Mouse (Mus musculus) heart, postnatal 0 days (tissue): ENCODE results near the gene Dnal4. TPM values are rescaled to one million over a fixed set of nuclear protein-coding genes. Genes with fewer than 3 reads are reported as not detected.

Experiments used
- ATAC-seq: fragments of 200-750 bp; cut with Nextera tagmentation; 2 replicates; pipeline ENCODE4 v1.8.0; 2017; ENCODE audit warnings: low read depth, moderate number of reproducible peaks, moderate library complexity; ENCODE audit not compliant: insufficient read depth
- DNase-seq: peaks from one replicate; pipeline ENCODE4 v3.0.0-alpha.2; 2016; ENCODE audit warnings: low spot score
- H3K27ac ChIP-seq: fragments of 300-500 bp; sonication (generic); 2 replicates; pipeline ENCODE4 v1.5.1; 2014; ENCODE audit warnings: low read depth, mild to moderate bottlenecking
- H3K27me3 ChIP-seq: fragments of 300-500 bp; sonication (generic); 2 replicates; pipeline ENCODE4 v1.6.1; 2014; ENCODE audit warnings: low read length, mixed read lengths; ENCODE audit not compliant: control insufficient read depth, insufficient read depth
- H3K36me3 ChIP-seq: fragments of 300-500 bp; sonication (generic); replicated peaks from 2 replicates; pipeline ENCODE4 v1.6.1; 2014; ENCODE audit warnings: low read length, mixed read lengths; ENCODE audit not compliant: control insufficient read depth, insufficient read depth
- H3K4me1 ChIP-seq: fragments of 300-500 bp; sonication (generic); 2 replicates; pipeline ENCODE4 v1.6.1; 2014; ENCODE audit warnings: antibody characterized with exemption; ENCODE audit not compliant: control insufficient read depth, insufficient read depth
- H3K4me2 ChIP-seq: fragments of 300-500 bp; sonication (generic); 2 replicates; pipeline ENCODE4 v1.6.1; 2014; ENCODE audit warnings: low read depth, mild to moderate bottlenecking, low read length, moderate library complexity
- H3K4me3 ChIP-seq: fragments of 300-500 bp; sonication (generic); 2 replicates; pipeline ENCODE4 v1.5.1; 2014; ENCODE audit warnings: low read depth, low read length
- H3K9ac ChIP-seq: fragments of 300-500 bp; sonication (generic); replicated peaks from 2 replicates; pipeline ENCODE4 v1.6.1; 2014; ENCODE audit warnings: low read depth, low read length, mixed read lengths
- H3K9me3 ChIP-seq: fragments of 300-500 bp; sonication (generic); replicated peaks from 2 replicates; pipeline ENCODE4 v1.6.1; 2016; ENCODE audit warnings: low read length; ENCODE audit not compliant: control insufficient read depth
- CTCF ChIP-seq: IDR thresholded peaks from 2 replicates; pipeline ENCODE4 v1.5.1; 2016; ENCODE audit warnings: antibody characterized with exemption, control low read depth, low read depth
- EP300 ChIP-seq: IDR thresholded peaks from 2 replicates; pipeline ENCODE4 v1.6.1; 2016; ENCODE audit warnings: antibody characterized with exemption, low read depth
- WGBS: fragments of 180-500 bp; shearing (Covaris S2); extraction: QIAGEN DNeasy Blood & Tissue Kit; methylation state at CpG from one replicate; pipeline ENCODE4 v1.1.7; 2014; 5-methylcytosine and 5-hydroxymethylcytosine counted together
- polyA plus RNA-seq: library from polyadenylated mRNA; unstranded; fragments of >200 nt; fragmentation: Nextera tagmentation; extraction: Ambion mirVana; gene quantifications from 2 replicates; pipeline ENCODE4 v1.2.1, GENCODE M21; 2015
- total RNA-seq: library from RNA; depleted of rRNA; stranded (reverse); fragments of >200 nt; gene quantifications from 2 replicates; pipeline ENCODE4 v1.2.3, GENCODE M21; 2014; ENCODE audit warnings: low replicate concordance; rRNA removed

Dnal4 gene
- total RNA-seq (25.9 and 35.5 TPM in 2 replicates), polyA plus RNA-seq (35.5 and 38.9 TPM in 2 replicates)

DNA sequence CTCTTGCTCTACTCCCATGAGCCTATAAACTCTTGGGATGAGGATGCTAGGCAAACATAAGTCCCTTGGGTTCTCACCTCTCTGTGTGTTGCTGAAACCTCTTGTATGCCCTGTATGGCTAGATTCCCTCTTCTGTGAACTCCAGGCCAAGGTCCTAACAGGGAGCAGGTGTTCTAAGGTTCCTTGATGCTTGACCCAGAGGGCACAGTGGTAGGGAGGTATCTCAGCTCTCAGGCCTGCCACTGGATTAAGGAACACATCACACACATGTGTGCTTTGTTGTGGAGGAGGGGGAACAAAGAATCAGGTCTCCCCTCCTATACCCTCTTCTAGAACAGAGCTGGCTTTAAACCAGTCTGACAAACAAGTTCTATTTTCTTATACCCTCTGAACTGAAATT is at the start of gene Dnal4:
Dnal4 (minus strand) TSS at position 101 of the 400 bp plus-strand sequence.
- ATAC-seq (no peak), DNase-seq (no peak)
- H3K27ac ChIP-seq = no peak within 1 kb of the TSS
- H3K4me2 ChIP-seq = no peak within 1 kb of the TSS
- no peaks in the 10 kb centered on the region for H3K36me3 ChIP-seq
- no peak for TF ChIP-seq EP300
- TF ChIP-seq CTCF = no peak
- no peak within 1 kb of the TSS for H3K9ac ChIP-seq
- peaks cover 10% of the 10 kb centered on the region; the same call in 1 of the 2 replicates for H3K4me1 ChIP-seq
- H3K9me3 ChIP-seq = no peaks in the 10 kb centered on the region
- no peak within 1 kb of the TSS for H3K4me3 ChIP-seq
- no peaks in the 10 kb centered on the region for H3K27me3 ChIP-seq

DNA sequence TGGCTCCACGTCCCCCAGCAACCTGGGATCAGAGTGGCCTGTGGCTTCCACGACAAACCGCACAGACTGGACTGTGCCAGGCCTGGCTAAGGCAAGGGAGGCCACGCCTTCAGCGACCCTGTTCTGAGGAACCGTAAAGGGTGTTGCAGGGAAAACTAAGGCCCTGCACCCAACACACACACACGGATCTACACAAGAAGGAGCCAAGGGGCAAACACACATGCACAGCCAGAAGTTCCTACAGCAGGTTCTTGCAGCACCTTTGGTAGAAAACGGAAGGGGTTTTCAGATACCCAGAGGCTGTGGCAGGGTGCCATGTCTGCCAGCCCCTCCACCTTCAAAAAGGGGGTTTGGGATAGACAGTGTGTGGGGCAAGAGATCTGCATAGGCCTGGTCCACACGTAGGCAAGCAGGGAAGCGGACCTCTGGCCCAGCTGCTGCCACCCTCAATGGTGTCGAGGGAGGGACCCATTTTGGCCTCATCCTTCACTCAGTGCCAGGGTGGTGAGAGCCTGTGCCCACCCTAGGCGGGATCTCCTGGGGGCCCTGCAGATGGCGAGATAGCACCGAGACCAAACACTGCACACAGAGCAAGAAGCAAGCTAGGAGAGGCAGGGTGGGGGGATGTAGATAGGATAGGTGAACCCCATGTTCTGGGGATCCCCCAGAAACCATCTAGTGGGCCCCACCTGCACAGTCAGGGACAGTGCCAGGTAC is 49.6 kb upstream of the Dnal4 start:
- Histone ChIP-seq H3K4me2 (no peak overlapping the region), H3K4me1 (peaks cover 8% of the 10 kb centered on the region; the same call in 1 of the 2 replicates), H3K9me3 (no peaks in the 10 kb centered on the region), H3K9ac (no peak overlapping the region), H3K36me3 (peaks cover 38% of the 10 kb centered on the region), H3K4me3 (no peak overlapping the region), H3K27ac (no peak overlapping the region), H3K27me3 (no peaks in the 10 kb centered on the region)
- no peak for ATAC-seq
- TF ChIP-seq CTCF (no peak), EP300 (no peak)
- WGBS = 85% methylated on average over 14 of the region's 14 CpGs
- no peak for DNase-seq

DNA sequence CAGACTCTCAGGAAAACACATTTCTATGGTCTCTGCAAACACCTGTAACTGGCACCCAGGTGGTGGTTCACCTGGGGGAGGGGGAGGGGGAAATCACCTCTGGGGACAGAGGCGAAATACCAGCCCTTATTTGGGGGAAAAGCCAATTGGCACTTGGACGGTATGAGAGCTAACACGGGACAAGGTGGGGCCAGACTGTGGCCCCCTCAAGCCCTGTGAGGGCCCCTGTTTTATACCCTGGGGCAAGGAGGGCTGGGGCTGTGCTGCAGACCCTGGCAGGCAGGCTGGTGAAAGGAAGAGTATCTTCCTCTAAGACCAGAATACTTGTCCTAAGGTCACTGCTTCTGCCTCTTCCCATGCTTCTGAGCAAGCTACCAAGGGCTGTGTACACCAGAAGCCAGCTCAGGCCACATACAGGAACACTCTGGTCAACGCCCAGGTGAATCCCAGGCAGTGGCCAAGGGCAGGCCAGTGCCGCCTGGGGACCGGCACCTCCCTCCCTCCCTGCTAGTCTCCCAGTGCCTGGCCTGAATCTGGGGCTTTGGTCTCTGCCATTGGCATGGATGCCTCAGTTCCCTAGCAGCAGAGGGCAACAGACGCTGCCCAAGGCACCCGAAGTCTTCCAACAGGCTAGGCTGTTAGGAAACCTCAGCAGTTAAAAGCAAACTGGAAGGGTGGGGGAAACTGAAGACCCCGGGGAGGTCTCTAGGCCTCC is 48.7 kb upstream of the Dnal4 start:
- Histone ChIP-seq H3K4me3 (no peak overlapping the region), H3K27me3 (no peaks in the 10 kb centered on the region), H3K9ac (no peak overlapping the region), H3K4me1 (peaks cover 9% of the 10 kb centered on the region; the same call in 1 of the 2 replicates), H3K36me3 (peaks cover 35% of the 10 kb centered on the region), H3K27ac (no peak overlapping the region), H3K4me2 (no peak overlapping the region), H3K9me3 (no peaks in the 10 kb centered on the region)
- ATAC-seq (no peak), DNase-seq (no peak)
- WGBS = 81% methylated on average over 9 of the region's 9 CpGs
- TF ChIP-seq CTCF = no peak
- no peak for TF ChIP-seq EP300

DNA sequence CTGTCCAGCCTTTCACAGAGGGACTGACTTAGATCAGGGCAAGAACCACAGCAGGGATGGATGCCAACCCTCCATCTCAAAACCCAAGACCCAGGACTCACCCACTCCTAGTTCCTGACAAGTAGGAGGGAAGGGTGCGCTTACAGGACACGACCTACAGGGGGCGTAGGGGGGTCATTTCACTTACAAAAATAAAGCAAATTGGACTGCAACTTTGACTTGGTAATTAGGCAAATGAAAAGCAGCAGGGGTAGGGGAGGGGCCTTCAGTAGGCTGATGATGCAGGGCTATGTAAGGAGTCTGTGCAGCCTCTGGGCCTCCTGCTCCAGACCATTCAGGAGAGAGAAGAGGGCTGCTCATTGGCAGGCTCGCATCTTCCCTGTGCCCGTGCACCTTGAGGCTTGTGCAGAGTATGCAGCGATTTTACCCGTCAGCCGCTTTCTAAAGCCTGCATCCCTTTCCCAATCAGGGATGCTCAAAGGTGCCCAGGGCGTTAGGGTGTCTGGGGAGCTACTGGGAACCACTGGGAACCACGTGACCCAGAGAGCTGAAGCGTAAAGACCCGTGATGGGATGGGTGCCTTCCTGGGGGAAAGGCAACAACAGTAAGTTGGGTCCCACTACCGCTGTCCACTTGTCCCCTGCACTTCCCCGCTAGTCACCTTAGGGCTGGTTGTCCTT is 47.6 kb upstream of the Dnal4 start:
- 62% methylated on average over 14 of the region's 14 CpGs for WGBS
- H3K4me3 ChIP-seq = no peak overlapping the region
- no peaks in the 10 kb centered on the region for H3K9me3 ChIP-seq
- no peak overlapping the region for H3K9ac ChIP-seq
- H3K27me3 ChIP-seq = no peaks in the 10 kb centered on the region
- DNase-seq (no peak), ATAC-seq (no peak)
- H3K27ac ChIP-seq = no peak overlapping the region
- TF ChIP-seq CTCF (peak; percentile 45), EP300 (no peak)
- peaks cover 9% of the 10 kb centered on the region; the same call in 1 of the 2 replicates for H3K4me1 ChIP-seq
- no peak overlapping the region for H3K4me2 ChIP-seq
- peaks cover 35% of the 10 kb centered on the region for H3K36me3 ChIP-seq

DNA sequence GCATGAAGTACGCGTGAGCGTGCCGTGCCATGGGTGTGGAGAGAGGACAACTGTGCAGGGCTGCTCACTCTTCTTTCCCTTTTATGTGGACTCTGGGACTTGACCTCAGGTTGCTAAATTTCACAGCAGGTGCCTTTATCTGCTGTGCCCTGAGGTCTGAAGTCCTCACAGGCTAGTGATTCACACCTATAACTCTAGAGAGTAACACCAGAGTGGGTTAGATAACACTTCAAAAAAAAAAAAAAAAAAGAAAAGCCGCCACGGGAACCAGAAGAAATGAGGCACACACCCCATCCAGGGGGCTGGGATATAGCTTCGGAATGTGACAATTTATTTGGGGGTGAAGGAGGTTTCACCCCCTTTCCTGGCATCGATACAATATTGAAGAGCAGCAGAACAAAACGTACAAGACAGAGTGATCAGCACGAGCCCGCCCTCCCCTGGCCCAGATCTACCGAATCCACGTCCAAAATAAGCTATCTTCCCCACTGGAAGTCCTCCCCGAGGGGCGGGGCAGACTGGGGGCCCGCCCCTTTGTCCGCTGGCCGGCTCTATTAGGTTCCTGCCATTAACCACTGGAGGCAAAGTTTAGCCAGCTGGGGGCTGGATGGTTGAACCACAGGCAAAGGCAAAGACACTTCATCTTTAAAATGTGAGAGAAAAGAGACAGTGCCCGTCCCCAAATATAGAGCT is 46.1 kb upstream of the Dnal4 start:
- no peak for TF ChIP-seq EP300
- no peak for TF ChIP-seq CTCF
- Histone ChIP-seq H3K4me2 (no peak overlapping the region), H3K9me3 (no peaks in the 10 kb centered on the region), H3K36me3 (peaks cover 35% of the 10 kb centered on the region), H3K27ac (no peak overlapping the region), H3K27me3 (no peaks in the 10 kb centered on the region), H3K9ac (no peak overlapping the region), H3K4me3 (no peak overlapping the region), H3K4me1 (peaks cover 9% of the 10 kb centered on the region; the same call in 1 of the 2 replicates)
- DNase-seq (peak; percentile 33), ATAC-seq (peak; percentile 66)
- WGBS = 53% methylated on average over 19 of the region's 19 CpGs
